Mouse (Mus musculus) olfactory bulb, adult 2 months (tissue): ENCODE measurements at regions not wholly inside any gene's neighbourhood (a gene's known extent, or its start where the extent isn't known, plus 50 kb on each side); places are given as distances from the start of the nearest gene placed in this dataset.
A peak's percentile ranks its signal among the peaks of the same experiment; 100 is the strongest.

ENCODE experiments used
- H3K27ac ChIP-seq: fragments of 200-500 bp; 2 replicates; pipeline ENCODE4 v1.5.1; 2012; ENCODE audit warnings: low read depth, low read length; ENCODE audit not compliant: insufficient read depth
- H3K4me1 ChIP-seq: fragments of 200-500 bp; 2 replicates; pipeline ENCODE4 v1.6.1; 2012; ENCODE audit warnings: low read length; ENCODE audit not compliant: control insufficient read depth, insufficient read depth
- H3K4me3 ChIP-seq: fragments of 200-500 bp; 2 replicates; pipeline ENCODE4 v1.5.1; 2012; ENCODE audit warnings: mild to moderate bottlenecking, low read depth, low read length, moderate library complexity; ENCODE audit not compliant: insufficient read depth
- CTCF ChIP-seq: fragments of 200-500 bp; IDR thresholded peaks from 2 replicates; pipeline ENCODE4 v1.5.1; 2012; ENCODE audit warnings: low read depth, mild to moderate bottlenecking, low read length, moderate library complexity; ENCODE audit not compliant: insufficient read depth
- POLR2A ChIP-seq: fragments of 200-500 bp; IDR thresholded peaks from 2 replicates; pipeline ENCODE4 v1.6.1; 2012; ENCODE audit warnings: mild to moderate bottlenecking, low read depth, low read length, moderate library complexity; ENCODE audit not compliant: insufficient read depth
- WGBS: fragments of 180-500 bp; shearing (Covaris S2); methylation state at CpG from one replicate; pipeline ENCODE4 v1.1.7; 2018; 5-methylcytosine and 5-hydroxymethylcytosine counted together

DNA sequence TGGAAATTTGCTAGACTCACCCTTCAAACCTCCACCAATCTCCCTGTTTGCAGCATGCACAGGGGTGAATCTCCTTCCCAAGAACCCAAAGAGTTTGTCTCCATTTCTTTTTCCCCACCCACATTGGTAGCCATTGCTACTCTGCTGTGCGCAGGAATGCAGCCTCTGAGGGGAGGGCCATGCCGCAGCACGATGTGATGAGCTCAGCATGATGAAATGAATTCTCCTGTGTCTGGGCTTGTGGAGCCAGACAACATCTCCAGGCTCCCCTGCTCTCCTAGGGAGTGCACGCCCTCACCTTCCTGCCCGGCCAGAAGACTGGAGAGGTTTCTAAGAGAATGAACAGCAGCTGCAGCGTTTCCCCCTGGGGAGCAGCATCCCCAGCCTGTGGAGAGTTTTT, 92.9 kb upstream of the Dscam start:
- WGBS, result 19% methylated on average over 6 of the region's 6 CpGs
- no peak overlapping the region for H3K4me3 ChIP-seq
- TF ChIP-seq CTCF, result no peak
- no peak for TF ChIP-seq POLR2A
- peaks cover 5% of the 10 kb centered on the region for H3K4me1 ChIP-seq
- H3K27ac ChIP-seq, result no peak overlapping the region

DNA sequence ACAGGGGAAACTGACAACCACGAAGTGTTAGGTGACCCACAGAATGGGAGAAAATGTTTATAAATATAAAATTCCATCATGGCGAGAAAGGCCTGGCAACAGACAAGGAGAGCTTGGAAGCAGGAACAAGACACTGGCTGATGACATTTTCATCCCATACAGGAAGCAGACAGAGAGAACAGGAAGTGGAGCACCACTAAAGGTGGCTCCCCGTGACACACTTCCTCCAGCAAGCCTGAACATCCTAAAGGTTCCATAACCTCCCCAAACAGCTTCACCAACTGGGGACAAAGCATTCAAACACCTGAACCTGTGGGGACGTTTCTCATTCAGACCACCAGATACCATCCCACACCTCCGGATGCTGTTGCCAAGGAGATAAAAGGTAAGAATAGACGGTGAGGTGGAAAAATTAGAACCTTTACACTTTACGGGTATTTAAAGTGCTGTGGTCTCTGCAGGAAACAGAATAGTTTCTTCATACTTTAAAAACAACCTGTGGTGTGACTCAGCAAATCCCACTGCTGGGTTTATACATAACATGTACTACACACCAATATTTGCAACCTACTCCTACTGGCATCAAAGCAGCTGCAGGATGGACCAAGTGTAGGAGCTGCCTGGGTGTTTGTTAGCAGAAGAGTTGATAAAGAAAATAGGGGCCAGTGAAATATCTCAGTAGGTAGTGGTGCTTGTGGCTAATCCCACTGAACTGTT, 86.0 kb upstream of the Bace2 start:
- WGBS, result 87% methylated on average over 7 of the region's 7 CpGs
- TF ChIP-seq CTCF (no peak), POLR2A (no peak)
- Histone ChIP-seq H3K4me1 (peaks cover 2% of the 10 kb centered on the region; the same call in 1 of the 2 replicates), H3K4me3 (no peak overlapping the region), H3K27ac (no peak overlapping the region)

DNA sequence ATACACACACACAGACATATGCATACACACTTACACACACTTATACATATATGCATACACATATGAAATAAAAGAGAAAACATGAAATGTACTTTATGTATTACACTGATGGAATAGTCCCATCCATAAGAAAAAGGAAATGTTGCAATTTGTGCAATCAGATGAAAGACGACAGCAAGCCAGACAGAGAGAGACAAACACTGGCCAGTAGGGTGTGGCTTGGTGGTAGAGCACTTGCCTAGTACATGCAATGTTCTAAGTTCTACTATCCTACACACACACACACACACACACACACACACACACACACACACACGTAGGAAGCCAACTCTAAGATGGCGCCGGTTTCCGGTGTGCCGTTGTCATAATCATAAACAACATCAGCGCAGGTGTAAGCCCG, 85.3 kb upstream of the Bace2 start:
- Histone ChIP-seq H3K4me3 (no peak overlapping the region), H3K27ac (no peak overlapping the region), H3K4me1 (peaks cover 2% of the 10 kb centered on the region; the same call in 1 of the 2 replicates)
- TF ChIP-seq CTCF (no peak), POLR2A (no peak)
- WGBS, result 86% methylated on average over 8 of the region's 8 CpGs

DNA sequence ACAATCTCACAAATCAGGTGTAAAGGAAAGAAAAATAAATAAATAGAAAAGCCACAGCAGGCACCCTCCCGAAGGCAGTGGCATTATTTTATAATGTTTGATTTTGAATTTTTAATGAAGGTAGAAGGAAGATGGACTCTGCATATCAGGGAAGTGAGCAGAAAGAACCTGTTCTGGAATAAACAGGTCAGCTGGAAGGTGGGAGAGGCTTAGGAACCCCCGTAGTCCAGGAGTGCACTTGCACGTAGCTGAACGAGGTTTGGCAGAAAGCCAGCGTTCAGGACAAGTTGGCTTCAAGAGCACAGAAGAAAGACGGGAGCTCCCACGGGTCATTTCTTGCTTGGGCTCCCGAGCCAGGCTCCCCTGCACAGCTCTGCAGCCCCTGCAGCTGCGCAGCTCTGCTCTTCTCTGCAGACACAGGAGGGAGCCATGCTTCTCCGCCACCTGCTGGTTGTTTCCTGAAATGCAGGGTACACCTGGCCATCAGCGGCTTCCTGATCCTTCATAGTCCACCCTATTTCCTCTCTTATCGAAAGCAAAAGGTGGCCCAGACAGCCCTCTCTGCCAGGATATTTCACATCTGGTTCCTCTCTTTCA, 84.4 kb upstream of the Bace2 start:
- H3K4me1 ChIP-seq, result peaks cover 2% of the 10 kb centered on the region; the same call in 1 of the 2 replicates
- H3K4me3 ChIP-seq, result peak overlapping the region; percentile 45
- WGBS, result 6% methylated on average over 12 of the region's 12 CpGs
- H3K27ac ChIP-seq, result no peak overlapping the region
- TF ChIP-seq CTCF, result peak; percentile 90
- no peak for TF ChIP-seq POLR2A

DNA sequence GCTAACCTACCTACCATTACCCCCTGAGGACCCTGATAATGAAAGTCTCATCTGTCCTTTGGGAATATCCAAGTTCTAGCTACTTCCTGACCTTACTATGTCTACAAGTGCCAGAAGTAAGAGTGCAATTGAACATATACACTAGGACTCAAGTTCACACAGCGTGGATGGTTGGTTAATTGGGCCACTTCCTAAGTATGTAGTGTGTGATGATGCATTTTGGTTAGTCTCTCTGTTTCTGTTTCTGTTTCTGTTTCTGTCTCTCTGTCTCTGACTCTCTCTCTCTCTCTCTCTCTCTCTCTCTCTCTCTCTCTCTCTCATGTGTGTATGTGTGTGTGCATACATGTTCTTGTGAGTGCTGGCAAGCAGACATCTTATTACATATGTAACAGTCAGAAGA, 77.6 kb upstream of the Bace2 start:
- no peak overlapping the region for H3K27ac ChIP-seq
- no peak for TF ChIP-seq CTCF
- TF ChIP-seq POLR2A, result no peak
- H3K4me1 ChIP-seq, result peaks cover 2% of the 10 kb centered on the region
- H3K4me3 ChIP-seq, result no peak overlapping the region
- WGBS, result 91% methylated on average over 1 of the region's 1 CpGs

DNA sequence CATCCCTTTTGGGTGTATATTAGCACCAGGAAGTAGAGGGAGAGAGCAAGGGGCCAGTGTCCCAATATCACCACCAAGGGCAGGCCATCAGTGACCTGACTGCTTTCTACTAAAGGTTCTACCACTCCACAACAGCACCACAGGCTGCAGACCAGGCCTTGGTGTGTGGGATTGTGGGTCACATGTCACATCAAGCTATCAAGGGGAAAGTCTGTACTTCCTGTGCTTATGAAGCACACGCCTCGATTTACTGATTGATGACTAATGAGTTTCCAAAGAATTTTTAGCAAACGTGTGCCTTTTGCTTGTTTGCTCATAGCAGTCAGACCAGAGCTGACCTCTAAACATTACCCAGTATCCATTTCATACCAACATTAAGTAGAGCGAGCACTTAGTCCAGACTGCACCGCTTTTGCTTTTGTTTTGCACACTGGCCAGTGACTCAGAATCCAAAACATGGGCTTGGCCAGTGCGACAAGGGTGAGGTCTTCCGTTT, 74.9 kb upstream of the Bace2 start:
- WGBS, result 95% methylated on average over 7 of the region's 7 CpGs
- no peak overlapping the region for H3K4me3 ChIP-seq
- H3K4me1 ChIP-seq, result peaks cover 11% of the 10 kb centered on the region
- no peak for TF ChIP-seq POLR2A
- no peak for TF ChIP-seq CTCF
- no peak overlapping the region for H3K27ac ChIP-seq

DNA sequence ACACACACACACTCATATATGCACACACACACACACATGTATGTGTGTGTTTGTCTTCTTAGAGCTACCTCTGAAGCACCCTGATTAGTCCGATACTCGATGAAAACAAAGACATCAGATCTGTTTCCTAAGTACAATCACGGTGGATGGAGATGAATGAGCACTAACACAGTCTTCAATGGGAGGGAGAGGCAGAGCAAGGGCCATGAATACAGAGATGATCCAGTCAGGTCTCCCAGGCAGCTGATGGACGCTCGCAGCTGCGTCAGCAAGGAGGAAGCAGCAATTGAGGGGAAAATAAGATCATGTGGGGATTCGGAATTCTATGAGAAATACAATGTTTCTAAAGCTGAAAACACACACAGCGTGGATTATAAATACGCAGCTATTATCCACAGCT, 73.6 kb upstream of the Bace2 start:
- no peak for TF ChIP-seq CTCF
- TF ChIP-seq POLR2A, result no peak
- Histone ChIP-seq H3K4me3 (no peak overlapping the region), H3K4me1 (peaks cover 13% of the 10 kb centered on the region), H3K27ac (no peak overlapping the region)
- WGBS, result 37% methylated on average over 9 of the region's 9 CpGs

DNA sequence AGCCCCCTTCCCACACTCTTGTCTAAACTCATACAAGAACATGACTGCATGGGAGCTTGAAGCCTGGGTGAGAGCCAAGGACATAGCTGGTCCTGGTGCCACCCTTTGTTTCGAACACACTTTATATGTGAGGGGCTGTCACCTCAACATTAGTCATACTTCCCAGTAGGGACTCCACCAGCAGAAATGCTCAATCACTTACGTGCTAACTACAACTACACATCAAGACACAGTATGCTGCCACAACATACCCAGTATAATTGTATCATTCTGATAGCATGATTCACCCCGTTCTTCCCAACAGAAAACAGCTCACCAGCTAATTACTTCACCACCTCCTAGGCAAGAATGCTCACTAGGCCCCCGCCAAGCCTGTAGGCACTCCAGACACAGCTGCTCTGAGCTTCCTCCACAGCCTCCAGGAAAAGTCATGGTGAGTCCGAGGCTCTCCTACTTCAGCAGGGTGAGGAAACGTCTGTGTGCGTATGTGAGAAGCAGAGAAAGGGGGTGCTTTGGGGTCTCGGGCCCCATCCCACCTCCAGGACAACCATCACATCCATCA, 70.6 kb upstream of the Bace2 start:
- H3K4me1 ChIP-seq, result peaks cover 25% of the 10 kb centered on the region
- no peak for TF ChIP-seq POLR2A
- WGBS, result 35% methylated on average over 8 of the region's 8 CpGs
- H3K4me3 ChIP-seq, result no peak overlapping the region
- peak overlapping the region; percentile 93 for H3K27ac ChIP-seq

DNA sequence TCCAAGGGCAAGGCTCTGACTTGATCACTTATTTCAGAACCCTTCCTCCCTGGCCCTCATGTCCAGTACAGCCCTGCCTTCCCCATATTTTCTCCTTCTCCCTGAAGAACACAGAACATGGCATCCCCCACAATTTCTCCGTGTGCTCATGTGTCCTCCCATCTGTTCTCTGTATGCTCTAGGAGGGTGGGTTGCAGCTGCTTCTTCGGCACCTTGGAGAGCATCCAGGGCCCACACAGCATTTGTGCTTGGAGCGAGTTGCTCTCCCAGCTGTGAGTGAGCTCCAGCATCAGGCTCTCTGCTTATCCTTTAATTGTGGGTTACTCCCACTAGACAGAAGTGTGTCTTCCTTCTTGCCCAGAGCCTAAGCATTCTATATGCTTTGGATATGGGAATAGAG, 69.8 kb upstream of the Bace2 start:
- WGBS, result 9% methylated on average over 3 of the region's 3 CpGs
- no peak for TF ChIP-seq CTCF
- no peak for TF ChIP-seq POLR2A
- peak overlapping the region; percentile 93 for H3K27ac ChIP-seq
- no peak overlapping the region for H3K4me3 ChIP-seq
- peaks cover 25% of the 10 kb centered on the region for H3K4me1 ChIP-seq
